Mouse (Mus musculus) MEL (cell line): Measurements from ENCODE around the gene Dgkg.

Experiments
- CHD1 ChIP-seq: IDR thresholded peaks from 2 replicates; pipeline ENCODE4 v1.6.1; 2012; ENCODE audit warnings: low read depth, mild to moderate bottlenecking, inconsistent platforms, low read length, improper control_type of control experiment
- CTCF ChIP-seq, 3 experiments: IDR thresholded peaks in 2 of 3; conservative IDR thresholded peaks in 1 of 3; 2 replicates each; pipeline ENCODE4 v1.5.1; 2011 to 2012; ENCODE audit warnings: low read length in 3 of 3, low read depth in 2 of 3, mild to moderate bottlenecking in 2 of 3, improper control_type of control experiment in 1 of 3, inconsistent platforms in 1 of 3, mixed read lengths in 1 of 3, moderate library complexity in 1 of 3; ENCODE audit not compliant: control insufficient read depth in 1 of 3, insufficient read depth in 1 of 3, poor library complexity in 1 of 3, severe bottlenecking in 1 of 3
- ELF1 ChIP-seq: IDR thresholded peaks from 2 replicates; pipeline ENCODE4 v1.6.1; 2014; ENCODE audit warnings: low read depth, mild to moderate bottlenecking, inconsistent platforms, low read length, improper control_type of control experiment, moderate library complexity
- HCFC1 ChIP-seq: IDR thresholded peaks from 2 replicates; pipeline ENCODE4 v1.6.1; 2012; ENCODE audit warnings: low read depth, mild to moderate bottlenecking, inconsistent platforms, low read length, improper control_type of control experiment, moderate library complexity
- NRF1 ChIP-seq: IDR thresholded peaks from 2 replicates; pipeline ENCODE4 v1.6.1; 2014; ENCODE audit warnings: low read depth, mild to moderate bottlenecking, inconsistent platforms, low read length, improper control_type of control experiment, moderate library complexity; ENCODE audit not compliant: poor library complexity, insufficient read depth, severe bottlenecking
- POLR2A ChIP-seq, 2 experiments: IDR thresholded peaks; 2 replicates each; pipeline ENCODE4 v1.6.1; 2011 to 2012; ENCODE audit warnings: low read length in 2 of 2, mild to moderate bottlenecking in 2 of 2, control low read depth in 1 of 2, improper control_type of control experiment in 1 of 2, low read depth in 1 of 2, moderate library complexity in 1 of 2; ENCODE audit not compliant: control insufficient read depth in 1 of 2, insufficient read depth in 1 of 2, poor library complexity in 1 of 2
- SIN3A ChIP-seq: IDR thresholded peaks from 2 replicates; pipeline ENCODE4 v1.6.1; 2012; ENCODE audit warnings: low read length, improper control_type of control experiment, inconsistent platforms
- TBP ChIP-seq: IDR thresholded peaks from 2 replicates; pipeline ENCODE4 v1.8.0; 2011; ENCODE audit warnings: low read depth, low read length, improper control_type of control experiment

DNA sequence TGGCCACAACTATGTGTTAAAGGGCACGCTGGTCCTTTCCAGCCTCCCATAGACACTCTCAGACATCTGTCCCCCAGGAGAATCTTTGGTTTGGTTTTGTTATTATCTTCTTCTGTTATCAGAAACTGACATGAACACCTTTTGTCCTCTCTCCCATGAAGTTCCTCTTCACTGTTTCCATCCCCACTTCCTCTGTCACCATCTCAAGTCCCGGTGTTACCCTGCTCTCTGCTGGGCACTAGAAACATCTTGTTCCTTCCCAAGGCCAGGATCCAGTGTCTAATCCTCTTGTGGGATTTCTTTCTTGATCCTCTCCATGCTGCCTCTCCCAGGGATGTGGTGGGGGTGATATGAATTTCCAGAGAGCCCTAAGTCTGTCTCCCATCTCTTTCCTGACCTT, 32.6 kb upstream of the Dgkg start:
- TF ChIP-seq POLR2A (IDR thresholded peaks at IDR 0.05; ENCODE audit: control insufficient read depth in 1 of 2, insufficient read depth in 1 of 2, low read depth in 1 of 2, low read length in 2 of 2, poor library complexity in 1 of 2) (no peak), CHD1 (no peak), CTCF (IDR thresholded peaks at IDR 0.05 in 2 of 3, conservative IDR thresholded peaks at IDR 0.05 in 1 of 3; ENCODE audit: control insufficient read depth in 1 of 3, insufficient read depth in 1 of 3, low read depth in 2 of 3, low read length in 3 of 3, poor library complexity in 1 of 3, severe bottlenecking in 1 of 3) (no peak), NRF1 (no peak), ELF1 (no peak), HCFC1 (no peak), TBP (no peak), SIN3A (no peak)
